Mouse (Mus musculus): ENCODE measurements around the gene Ncoa5. TPM values are rescaled to one million over a fixed set of nuclear protein-coding genes. Genes with fewer than 3 reads are reported as not detected.

Ncoa5 gene
- polyA plus RNA-seq (2014; fragmentation: Nextera tagmentation; extraction: Ambion mirVana): 76.9 and 85.6 TPM in 2 replicates

DNA sequence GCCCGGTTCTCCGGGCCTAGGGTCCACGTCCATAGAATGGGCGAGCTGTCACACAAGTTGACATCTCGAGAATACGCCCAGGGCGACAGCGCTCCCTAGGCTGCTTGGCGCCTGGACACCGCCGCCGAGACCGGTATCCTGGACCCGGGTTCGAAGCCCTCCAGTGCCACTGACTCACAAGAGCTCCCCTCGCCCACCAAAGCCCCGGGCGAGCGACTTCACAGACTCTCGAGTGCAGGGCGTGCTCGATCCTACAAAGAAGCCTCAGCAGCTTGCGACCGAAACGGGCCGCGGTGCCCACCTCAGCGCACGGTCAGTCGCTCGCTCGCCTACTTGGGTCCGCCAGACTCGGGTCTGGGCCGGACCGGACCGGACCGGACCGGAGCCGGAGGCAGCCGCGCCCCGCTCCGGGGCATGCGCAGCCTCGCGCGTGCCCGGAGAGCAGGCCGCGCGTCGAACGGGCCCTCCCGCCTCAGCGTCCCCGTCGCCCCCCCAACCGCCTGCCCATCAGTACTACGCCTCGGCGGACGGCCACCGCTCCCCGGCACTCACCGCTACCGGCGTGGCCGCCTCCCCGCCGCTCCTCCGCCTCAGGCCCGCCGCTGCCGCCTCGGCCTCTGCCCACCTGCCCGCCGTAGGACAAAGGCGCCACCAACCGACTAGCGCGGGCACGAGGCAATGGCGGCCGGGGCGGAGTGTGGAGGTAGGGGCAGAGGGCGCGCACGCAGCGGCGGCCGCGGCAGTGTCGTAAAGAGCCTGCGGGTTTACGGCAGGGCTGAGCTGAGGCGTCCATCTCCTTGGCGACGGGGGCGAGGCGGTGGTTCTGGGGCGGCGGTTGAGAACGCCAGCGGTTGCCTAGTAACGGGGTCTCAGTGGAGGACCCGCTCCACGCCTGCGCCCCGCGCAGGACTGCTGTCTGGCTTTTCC, at the start of gene Ncoa5:
Gene Ncoa5, minus strand, starts transcription at position 737 of the 927 bp plus-strand sequence.
- DNase-seq (ENCODE audit: low spot score, missing footprints) (peak; percentile 99), ATAC-seq (ENCODE audit: low FRiP score) (peak; percentile 98)
- peak within 1 kb of the TSS; percentile 99 for H3K4me3 ChIP-seq (ENCODE audit: low read depth, low read length)
- H3K9me3 ChIP-seq (ENCODE audit: control insufficient read depth, low read length): no peaks in the 10 kb centered on the region
- under 1% methylated on average over 110 of the region's 111 CpGs for WGBS
- peaks cover 24% of the 10 kb centered on the region for H3K4me1 ChIP-seq (ENCODE audit: control insufficient read depth, insufficient read depth, low read length)
- peak within 1 kb of the TSS; percentile 94 for H3K27ac ChIP-seq (ENCODE audit: low read depth, low read length)
- no peaks in the 10 kb centered on the region for H3K36me3 ChIP-seq (ENCODE audit: control insufficient read depth, insufficient read depth, low read length)
- peak within 1 kb of the TSS; percentile 87 for H3K4me2 ChIP-seq
- peak within 1 kb of the TSS; percentile 99 for H3K9ac ChIP-seq (ENCODE audit: low read length)
- no peaks in the 10 kb centered on the region for H3K27me3 ChIP-seq (ENCODE audit: control insufficient read depth, insufficient read depth, low read length)

DNA sequence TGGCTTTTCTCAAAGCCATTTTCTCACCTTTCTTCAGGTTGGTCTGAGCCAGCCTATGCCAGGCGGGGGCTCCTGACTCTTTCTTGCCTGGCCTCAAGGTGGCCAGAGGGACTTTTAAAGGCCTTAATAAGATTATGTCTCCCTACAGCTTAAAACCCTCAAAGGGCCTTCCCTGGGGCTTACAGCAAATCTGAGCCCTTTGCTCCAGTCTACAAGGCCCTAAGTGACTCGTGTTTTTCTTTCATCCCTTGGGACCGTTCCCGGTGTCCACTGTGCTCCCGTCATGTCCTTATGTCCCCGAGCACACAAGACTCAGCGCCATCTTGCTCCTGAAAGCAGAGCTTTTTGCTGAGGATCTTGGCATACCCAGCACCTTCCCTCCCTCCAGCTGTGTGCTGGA, 46.6 kb upstream of the Ncoa5 start:
- Histone ChIP-seq H3K27me3 (ENCODE audit: control insufficient read depth, insufficient read depth, low read length) (peaks cover 32% of the 10 kb centered on the region), H3K9ac (ENCODE audit: low read length) (no peak overlapping the region), H3K4me1 (ENCODE audit: control insufficient read depth, insufficient read depth, low read length) (peaks cover 23% of the 10 kb centered on the region)

DNA sequence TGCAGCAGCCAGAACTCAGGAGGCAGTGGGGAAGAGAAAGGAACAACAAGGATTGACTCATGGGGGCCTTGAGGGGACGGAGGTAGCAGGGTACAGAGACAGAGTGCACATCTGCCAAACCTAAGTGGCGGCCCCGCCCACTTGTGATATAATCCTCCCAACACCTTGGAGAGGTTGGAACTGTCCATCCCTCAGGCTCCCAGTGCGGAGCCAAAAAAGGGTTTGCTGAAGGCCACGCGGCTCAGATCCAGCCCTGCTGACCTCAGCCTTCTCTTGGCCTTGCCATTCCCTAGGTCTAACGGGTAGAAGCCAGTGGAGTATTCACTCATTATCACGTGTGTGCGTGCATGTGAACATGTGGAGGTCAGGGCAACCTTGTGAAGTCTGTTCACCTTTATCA, 46.0 kb upstream of the Ncoa5 start:
- H3K4me1 ChIP-seq (ENCODE audit: control insufficient read depth, insufficient read depth, low read length): peaks cover 26% of the 10 kb centered on the region
- no peaks in the 10 kb centered on the region for H3K36me3 ChIP-seq (ENCODE audit: control insufficient read depth, insufficient read depth, low read length)
- DNase-seq (ENCODE audit: low spot score, missing footprints) (peak; percentile 79), ATAC-seq (ENCODE audit: low FRiP score) (no peak)
- H3K27ac ChIP-seq (ENCODE audit: low read depth, low read length): no peak overlapping the region
- WGBS: 23% methylated on average over 9 of the region's 9 CpGs
- no peak overlapping the region for H3K4me3 ChIP-seq (ENCODE audit: low read depth, low read length)
- no peak overlapping the region for H3K9ac ChIP-seq (ENCODE audit: low read length)
- H3K27me3 ChIP-seq (ENCODE audit: control insufficient read depth, insufficient read depth, low read length): peaks cover 36% of the 10 kb centered on the region
- no peak overlapping the region for H3K4me2 ChIP-seq
- no peaks in the 10 kb centered on the region for H3K9me3 ChIP-seq (ENCODE audit: control insufficient read depth, low read length)

More for the DNA sequence above, 46.6 kb upstream of the Ncoa5 start:
- H3K36me3 ChIP-seq (ENCODE audit: control insufficient read depth, insufficient read depth, low read length): no peaks in the 10 kb centered on the region
- H3K9me3 ChIP-seq (ENCODE audit: control insufficient read depth, low read length): no peaks in the 10 kb centered on the region
- no peak overlapping the region for H3K4me3 ChIP-seq (ENCODE audit: low read depth, low read length)
- WGBS: 11% methylated on average over 7 of the region's 7 CpGs
- H3K4me2 ChIP-seq: no peak overlapping the region
- ATAC-seq (ENCODE audit: low FRiP score) (no peak), DNase-seq (ENCODE audit: low spot score, missing footprints) (peak; percentile 82)
- no peak overlapping the region for H3K27ac ChIP-seq (ENCODE audit: low read depth, low read length)

GRCm38 (mm10) chr2:165078605-165079004, 43.9 kb upstream of the Ncoa5 start:
- no peak overlapping the region for H3K4me3 ChIP-seq (ENCODE audit: low read depth, low read length)
- peaks cover 26% of the 10 kb centered on the region for H3K4me1 ChIP-seq (ENCODE audit: control insufficient read depth, insufficient read depth, low read length)
- ATAC-seq (ENCODE audit: low FRiP score) (no peak), DNase-seq (ENCODE audit: low spot score, missing footprints) (peak; percentile 87)
- H3K36me3 ChIP-seq (ENCODE audit: control insufficient read depth, insufficient read depth, low read length): no peaks in the 10 kb centered on the region
- peaks cover 40% of the 10 kb centered on the region for H3K27me3 ChIP-seq (ENCODE audit: control insufficient read depth, insufficient read depth, low read length)
- no peak overlapping the region for H3K27ac ChIP-seq (ENCODE audit: low read depth, low read length)
- no peak overlapping the region for H3K9ac ChIP-seq (ENCODE audit: low read length)
- no peaks in the 10 kb centered on the region for H3K9me3 ChIP-seq (ENCODE audit: control insufficient read depth, low read length)
- no peak overlapping the region for H3K4me2 ChIP-seq
- WGBS: 25% methylated on average over 10 of the region's 10 CpGs

DNA sequence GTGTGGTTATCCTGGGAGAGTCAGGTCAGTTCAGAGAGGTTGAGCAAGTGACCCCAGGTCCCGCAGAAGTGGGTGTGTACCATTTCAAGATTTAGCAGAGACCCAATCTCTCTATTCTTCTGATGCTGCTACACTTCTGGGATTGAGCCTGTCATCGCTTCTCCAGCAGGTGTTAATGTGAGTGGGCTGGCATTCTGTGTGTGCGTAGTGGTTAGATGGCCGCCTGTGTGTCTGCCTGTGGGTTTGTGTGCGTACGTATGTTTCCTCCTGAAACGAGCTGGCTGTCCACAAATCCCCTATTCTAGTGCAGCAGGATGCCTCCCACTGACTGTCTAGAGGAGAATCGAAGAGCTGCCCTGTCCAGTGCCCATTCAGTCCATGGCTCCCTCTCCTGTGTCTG, 43.4 kb upstream of the Ncoa5 start:
- no peak overlapping the region for H3K4me3 ChIP-seq (ENCODE audit: low read depth, low read length)
- no peak overlapping the region for H3K9ac ChIP-seq (ENCODE audit: low read length)
- no peaks in the 10 kb centered on the region for H3K9me3 ChIP-seq (ENCODE audit: control insufficient read depth, low read length)
- WGBS: 72% methylated on average over 8 of the region's 8 CpGs
- ATAC-seq (ENCODE audit: low FRiP score): no peak
- no peak overlapping the region for H3K27ac ChIP-seq (ENCODE audit: low read depth, low read length)
- H3K4me2 ChIP-seq: no peak overlapping the region
- DNase-seq (ENCODE audit: low spot score, missing footprints): no peak
- no peaks in the 10 kb centered on the region for H3K36me3 ChIP-seq (ENCODE audit: control insufficient read depth, insufficient read depth, low read length)
- H3K27me3 ChIP-seq (ENCODE audit: control insufficient read depth, insufficient read depth, low read length): peaks cover 40% of the 10 kb centered on the region
- peaks cover 26% of the 10 kb centered on the region for H3K4me1 ChIP-seq (ENCODE audit: control insufficient read depth, insufficient read depth, low read length)

DNA sequence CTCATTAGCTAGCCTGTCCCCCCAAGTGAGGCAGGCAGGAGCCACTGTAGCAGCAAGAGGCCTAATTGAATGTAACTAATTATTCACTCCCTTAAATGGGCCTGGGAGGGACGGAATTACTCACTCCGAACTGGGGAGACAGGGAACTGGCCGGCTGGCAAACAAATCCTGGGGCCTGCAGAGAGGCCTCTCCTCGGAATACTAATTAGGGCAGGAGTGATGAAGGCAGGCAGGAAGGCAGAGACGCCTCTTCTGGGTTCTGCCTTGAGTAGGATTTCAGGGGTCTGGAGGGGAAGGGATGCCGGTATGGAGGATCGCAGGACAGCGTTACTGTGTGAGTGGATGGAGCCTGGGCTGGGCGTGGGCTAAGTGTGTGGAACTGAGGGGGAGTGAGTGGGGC, 42.4 kb upstream of the Ncoa5 start:
- peak; percentile 91 for DNase-seq (ENCODE audit: low spot score, missing footprints)
- peak overlapping the region; percentile 36; the same call in 1 of the 2 replicates for H3K9ac ChIP-seq (ENCODE audit: low read length)
- no peaks in the 10 kb centered on the region for H3K36me3 ChIP-seq (ENCODE audit: control insufficient read depth, insufficient read depth, low read length)
- H3K4me1 ChIP-seq (ENCODE audit: control insufficient read depth, insufficient read depth, low read length): peaks cover 26% of the 10 kb centered on the region
- WGBS: 5% methylated on average over 9 of the region's 9 CpGs
- peak; percentile 50 for ATAC-seq (ENCODE audit: low FRiP score)
- H3K4me3 ChIP-seq (ENCODE audit: low read depth, low read length): no peak overlapping the region
- peaks cover 40% of the 10 kb centered on the region for H3K27me3 ChIP-seq (ENCODE audit: control insufficient read depth, insufficient read depth, low read length)
- H3K4me2 ChIP-seq: peak overlapping the region; percentile 30
- H3K9me3 ChIP-seq (ENCODE audit: control insufficient read depth, low read length): no peaks in the 10 kb centered on the region
- no peak overlapping the region for H3K27ac ChIP-seq (ENCODE audit: low read depth, low read length)

DNA sequence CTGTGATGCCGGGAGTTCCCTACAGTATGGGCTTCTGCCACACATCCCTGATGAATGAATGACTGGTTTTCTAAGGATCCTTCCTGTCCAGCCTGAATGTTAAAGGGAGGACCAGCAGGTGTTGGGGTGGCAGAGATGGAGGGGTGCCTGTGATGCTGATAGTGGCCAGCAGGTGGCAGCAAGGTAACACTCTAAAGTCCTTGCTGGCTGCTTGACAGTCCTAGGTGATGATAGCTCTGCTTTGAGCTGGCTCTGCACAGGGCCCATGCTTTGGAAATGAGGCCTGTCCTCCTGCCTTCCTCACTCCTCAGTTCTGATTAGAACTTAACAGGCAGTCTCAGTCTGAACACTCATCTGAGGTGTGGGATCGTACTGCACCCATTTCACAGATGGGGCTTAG, 40.3 kb upstream of the Ncoa5 start:
- ATAC-seq (ENCODE audit: low FRiP score) (peak; percentile 41), DNase-seq (ENCODE audit: low spot score, missing footprints) (peak; percentile 99)
- peaks cover 33% of the 10 kb centered on the region for H3K4me1 ChIP-seq (ENCODE audit: control insufficient read depth, insufficient read depth, low read length)
- no peak overlapping the region for H3K9ac ChIP-seq (ENCODE audit: low read length)
- H3K27ac ChIP-seq (ENCODE audit: low read depth, low read length): no peak overlapping the region
- H3K36me3 ChIP-seq (ENCODE audit: control insufficient read depth, insufficient read depth, low read length): no peaks in the 10 kb centered on the region
- H3K9me3 ChIP-seq (ENCODE audit: control insufficient read depth, low read length): no peaks in the 10 kb centered on the region
- WGBS: 37% methylated on average over 2 of the region's 2 CpGs
- peaks cover 33% of the 10 kb centered on the region for H3K27me3 ChIP-seq (ENCODE audit: control insufficient read depth, insufficient read depth, low read length)
- H3K4me2 ChIP-seq: no peak overlapping the region
- H3K4me3 ChIP-seq (ENCODE audit: low read depth, low read length): no peak overlapping the region

DNA sequence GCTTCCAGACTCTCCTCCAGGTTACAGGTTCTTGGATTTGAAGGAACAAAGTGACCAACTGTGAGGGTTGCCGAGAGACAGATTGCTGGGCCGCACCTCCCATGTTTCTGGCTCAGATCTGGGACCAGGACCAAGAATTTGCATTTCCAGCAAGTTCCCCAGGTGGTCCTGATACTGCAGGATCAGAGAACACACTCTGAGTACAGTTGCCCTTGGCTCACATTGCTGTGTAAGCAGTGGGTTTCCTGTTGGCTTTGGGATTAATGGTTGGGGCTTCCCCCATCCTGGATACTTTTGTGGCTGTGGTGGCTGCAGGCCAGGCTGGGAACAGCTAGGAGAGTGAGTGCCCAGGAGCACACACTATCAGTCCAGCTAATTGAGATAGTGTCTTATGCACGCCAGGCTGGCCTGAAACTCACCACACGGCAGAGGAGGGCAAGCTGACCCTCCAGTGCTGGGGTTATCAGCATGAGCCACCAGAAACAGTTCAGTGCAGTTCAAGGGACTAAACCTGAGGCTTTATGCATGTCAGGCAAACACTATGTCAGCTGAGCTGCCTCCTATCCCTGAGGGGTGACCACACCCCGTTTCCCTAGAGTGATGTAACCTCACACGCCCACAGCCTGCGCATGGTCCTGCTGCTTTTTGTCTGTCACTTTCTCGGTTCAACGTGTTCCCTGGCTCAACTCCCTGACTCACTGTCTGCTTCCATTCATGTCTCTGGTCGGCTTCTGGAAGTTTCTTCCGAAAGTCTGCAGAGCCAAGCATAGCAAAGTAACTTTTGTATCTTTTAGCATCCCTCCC, 39.6 kb upstream of the Ncoa5 start:
- peak; percentile 65 for DNase-seq (ENCODE audit: low spot score, missing footprints)
- Histone ChIP-seq H3K27ac (ENCODE audit: low read depth, low read length) (no peak overlapping the region), H3K27me3 (ENCODE audit: control insufficient read depth, insufficient read depth, low read length) (peaks cover 31% of the 10 kb centered on the region), H3K9ac (ENCODE audit: low read length) (no peak overlapping the region), H3K4me1 (ENCODE audit: control insufficient read depth, insufficient read depth, low read length) (peaks cover 33% of the 10 kb centered on the region), H3K36me3 (ENCODE audit: control insufficient read depth, insufficient read depth, low read length) (no peaks in the 10 kb centered on the region), H3K4me3 (ENCODE audit: low read depth, low read length) (no peak overlapping the region), H3K4me2 (no peak overlapping the region), H3K9me3 (ENCODE audit: control insufficient read depth, low read length) (no peaks in the 10 kb centered on the region)
- 54% methylated on average over 11 of the region's 11 CpGs for WGBS
- ATAC-seq (ENCODE audit: low FRiP score): no peak

GRCm38 (mm10) chr2:165073381-165073781, 38.7 kb upstream of the Ncoa5 start:
- DNase-seq (ENCODE audit: low spot score, missing footprints) (no peak), ATAC-seq (ENCODE audit: low FRiP score) (no peak)
- Histone ChIP-seq H3K9me3 (ENCODE audit: control insufficient read depth, low read length) (no peaks in the 10 kb centered on the region), H3K4me2 (no peak overlapping the region), H3K27ac (ENCODE audit: low read depth, low read length) (no peak overlapping the region), H3K9ac (ENCODE audit: low read length) (no peak overlapping the region), H3K4me3 (ENCODE audit: low read depth, low read length) (no peak overlapping the region), H3K36me3 (ENCODE audit: control insufficient read depth, insufficient read depth, low read length) (no peaks in the 10 kb centered on the region), H3K4me1 (ENCODE audit: control insufficient read depth, insufficient read depth, low read length) (peaks cover 28% of the 10 kb centered on the region), H3K27me3 (ENCODE audit: control insufficient read depth, insufficient read depth, low read length) (peaks cover 24% of the 10 kb centered on the region)
- WGBS: 28% methylated on average over 9 of the region's 9 CpGs
